Comparison of ENCODE assay signal across 24 mouse cellular contexts in the genomic region with DNA sequence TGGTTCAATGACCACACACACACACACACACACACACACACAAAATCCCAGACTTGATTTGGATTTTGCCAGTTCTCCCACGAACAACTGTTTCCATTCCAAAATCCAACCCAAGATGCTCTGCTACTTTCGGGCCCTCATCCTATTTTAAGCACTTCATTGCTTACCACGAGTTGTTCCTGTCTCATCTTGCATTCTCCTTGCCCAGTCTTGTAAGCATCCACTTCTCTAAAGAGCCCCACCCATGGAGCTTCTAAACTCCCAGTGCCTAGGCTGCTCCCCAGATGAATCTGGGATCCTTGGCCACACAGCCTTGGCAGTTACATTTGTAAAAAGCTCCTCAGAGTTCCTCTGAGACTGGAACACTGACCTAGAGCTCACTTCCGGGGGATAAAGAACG.
"Had no signal": no experiment of that assay in that cellular context is flagged by ENCODE, and none has a peak within 500 bp of the region (broad histone marks: within the 10 kb centered on the region; RNA-seq: fewer than 3 reads in every experiment).

No protein-coding gene starts in this region.

- ATAC-seq: hindbrain, postnatal 0 days; intestine, embryonic 16.5 days; liver, postnatal 0 days had no signal

- H3K4me3 ChIP-seq: heart, embryonic 10.5 days; heart, embryonic 12.5 days; hindbrain, embryonic 13.5 days; hindbrain, embryonic 15.5 days; kidney, embryonic 15.5 days; limb, embryonic 13.5 days; liver, embryonic 13.5 days; liver, embryonic 15.5 days had no signal

- DNase-seq: gastrocnemius, postnatal 14 days; heart, adult 18-20 months; heart, postnatal 10 days; kidney, adult 11 months; kidney, adult 2 months; kidney, adult 9 months; kidney, postnatal 14 days; kidney, postnatal 36 days; layer of hippocampus, adult 9-11 months; layer of hippocampus, postnatal 36 days; liver; liver, embryonic 13.5 days; liver, postnatal 0 days had no signal

- H3K4me1 ChIP-seq: hindbrain, embryonic 15.5 days had no signal

- H3K36me3 ChIP-seq: heart, embryonic 12.5 days; hindbrain, embryonic 13.5 days; hindbrain, embryonic 15.5 days; kidney, embryonic 15.5 days; limb, embryonic 13.5 days; liver, embryonic 13.5 days; liver, embryonic 15.5 days had no signal

- H3K27ac ChIP-seq: heart, embryonic 10.5 days; hindbrain, embryonic 13.5 days; hindbrain, embryonic 15.5 days; hindbrain, postnatal 0 days; kidney, embryonic 15.5 days; kidney, postnatal 0 days; limb, embryonic 13.5 days; liver, embryonic 13.5 days; liver, embryonic 15.5 days had no signal

- H3K9ac ChIP-seq: heart, embryonic 12.5 days; hindbrain, embryonic 13.5 days; hindbrain, embryonic 15.5 days; kidney, embryonic 15.5 days; limb, embryonic 13.5 days; liver, embryonic 13.5 days; liver, embryonic 15.5 days; liver, postnatal 0 days had no signal

- H3K9me3 ChIP-seq: heart, embryonic 10.5 days; heart, embryonic 12.5 days; hindbrain, embryonic 13.5 days; hindbrain, embryonic 15.5 days; kidney, embryonic 15.5 days; limb, embryonic 13.5 days; liver, embryonic 13.5 days; liver, embryonic 15.5 days had no signal

- H3K4me2 ChIP-seq: heart, embryonic 12.5 days; hindbrain, embryonic 13.5 days; hindbrain, embryonic 15.5 days; kidney, embryonic 15.5 days; limb, embryonic 13.5 days; liver, embryonic 11.5 days; liver, embryonic 13.5 days; liver, embryonic 15.5 days had no signal

- H3K27me3 ChIP-seq: heart, embryonic 12.5 days; hindbrain, embryonic 13.5 days; hindbrain, embryonic 15.5 days; kidney, embryonic 15.5 days; limb, embryonic 13.5 days; liver, embryonic 13.5 days; liver, embryonic 15.5 days had no signal
